Mouse (Mus musculus) ES-E14 (cell line): ENCODE results near the gene Dnase2a.

Source experiments
- HCFC1 ChIP-seq: IDR thresholded peaks from 2 replicates; pipeline ENCODE4 v1.6.1; 2012; ENCODE audit warnings: low read length, inconsistent platforms, borderline replicate concordance; ENCODE audit not compliant: insufficient read depth
- MAFK ChIP-seq: IDR thresholded peaks from 2 replicates; pipeline ENCODE4 v1.6.1; 2014; ENCODE audit warnings: mild to moderate bottlenecking, low read depth, low read length, inconsistent platforms; ENCODE audit not compliant: insufficient read depth
- ZC3H11A ChIP-seq: IDR thresholded peaks from 2 replicates; pipeline ENCODE4 v1.6.1; 2012; ENCODE audit warnings: low read depth, mild to moderate bottlenecking, inconsistent platforms, low read length, borderline replicate concordance
- ZNF384 ChIP-seq: IDR thresholded peaks from 2 replicates; pipeline ENCODE4 v1.6.1; 2012; ENCODE audit warnings: low read depth, low read length, inconsistent platforms

DNA sequence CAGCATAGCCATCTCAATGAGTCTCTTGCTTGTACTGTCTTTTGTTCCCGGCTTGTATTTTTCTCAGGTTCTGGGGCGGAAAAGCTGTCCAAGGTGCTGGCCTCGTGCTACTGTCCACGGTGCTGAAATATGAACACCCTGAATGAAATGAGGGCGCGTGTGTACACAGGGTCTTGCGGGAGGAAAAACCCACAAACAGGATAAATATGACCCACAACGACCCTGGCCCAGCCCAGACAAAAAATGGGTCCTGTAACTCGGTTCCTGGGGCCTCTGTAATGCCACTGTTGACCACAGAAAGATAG, 38.8 kb downstream of the Dnase2a start:
- TF ChIP-seq HCFC1 = no peak
- no peak for TF ChIP-seq ZC3H11A
- no peak for TF ChIP-seq ZNF384
- no peak for TF ChIP-seq MAFK
